Mouse (Mus musculus): ENCODE results near the gene Flt3l.
"Not testable (repeated sequence)": the region's sequence is repeated elsewhere in the genome, so short reads cannot be mapped to it uniquely, and the experiment has no call there.

Gene Flt3l

GRCm38 (mm10) chr7:45135993-45136567, at the start of gene Flt3l, which contains the start of gene Gm45713:
Gene Flt3l, minus strand, starts transcription at chr7:45136432.
Gene Gm45713, minus strand, starts transcription at chr7:45136231.
- DNase-seq = peak; percentile 92 to 93

GRCm38 (mm10) chr7:45185921-45186320, 49.7 kb upstream of the Flt3l start:
- DNase-seq = no peak

- no peak for DNase-seq
Measured at GRCm38 (mm10) chr7:45183672-45184071, 47.4 kb upstream of the Flt3l start.

GRCm38 (mm10) chr7:45182606-45183005, 46.4 kb upstream of the Flt3l start:
- DNase-seq = no peak

- DNase-seq = peak; percentile 87 to 90
Measured at GRCm38 (mm10) chr7:45182199-45182601, 46.0 kb upstream of the Flt3l start.

GRCm38 (mm10) chr7:45181540-45181939, 45.3 kb upstream of the Flt3l start:
- no peak for DNase-seq

GRCm38 (mm10) chr7:45180896-45181477, 44.8 kb upstream of the Flt3l start, which contains the start of gene Pth2:
Gene Pth2, plus strand, starts transcription at chr7:45180995.
- no peak for DNase-seq

GRCm38 (mm10) chr7:45179469-45179868, 43.2 kb upstream of the Flt3l start, which contains the start of gene Gfy:
Gene Gfy, minus strand, starts transcription at chr7:45179569.
- DNase-seq = no peak

GRCm38 (mm10) chr7:45178550-45178949, 42.3 kb upstream of the Flt3l start:
- peak; percentile 56 to 61 for DNase-seq

- no peak for DNase-seq
Measured at GRCm38 (mm10) chr7:45176356-45176755, 40.1 kb upstream of the Flt3l start.

GRCm38 (mm10) chr7:45175929-45176328, 39.7 kb upstream of the Flt3l start:
- DNase-seq = no peak

- DNase-seq = no peak
Measured at GRCm38 (mm10) chr7:45175398-45175797, 39.2 kb upstream of the Flt3l start.

- no peak for DNase-seq
Measured at GRCm38 (mm10) chr7:45174567-45175280, 38.5 kb upstream of the Flt3l start.

GRCm38 (mm10) chr7:45173772-45174171, 37.5 kb upstream of the Flt3l start:
- DNase-seq = not testable (repeated sequence)

- DNase-seq = peak; percentile 73 to 74
Measured at GRCm38 (mm10) chr7:45172974-45173373, 36.7 kb upstream of the Flt3l start.

GRCm38 (mm10) chr7:45169495-45169894, 33.3 kb upstream of the Flt3l start:
- DNase-seq = peak; percentile 43 to 47

GRCm38 (mm10) chr7:45168656-45169055, 32.4 kb upstream of the Flt3l start:
- no peak for DNase-seq

GRCm38 (mm10) chr7:45167761-45168445, 31.7 kb upstream of the Flt3l start:
- no peak for DNase-seq

GRCm38 (mm10) chr7:45166950-45167401, 30.7 kb upstream of the Flt3l start:
- no peak for DNase-seq

GRCm38 (mm10) chr7:45165701-45166100, 29.5 kb upstream of the Flt3l start:
- DNase-seq = no peak

- no peak for DNase-seq
Measured at GRCm38 (mm10) chr7:45164833-45165232, 28.6 kb upstream of the Flt3l start.

- peak; percentile 58 for DNase-seq
Measured at GRCm38 (mm10) chr7:45163735-45164490, 27.7 kb upstream of the Flt3l start, which contains the start of gene Slc17a7. Gene Slc17a7, plus strand, starts transcription at chr7:45163949.
